Mouse (Mus musculus) limb, embryonic 13.5 days (tissue): ENCODE measurements around the gene Mical2. TPM values are rescaled to one million over a fixed set of nuclear protein-coding genes. Genes with fewer than 3 reads are reported as not detected.

ENCODE experiments used
- ATAC-seq: fragments of 200-750 bp; cut with Nextera tagmentation; 2 replicates; pipeline ENCODE4 v1.8.0; 2017; ENCODE audit warnings: low read depth, moderate number of reproducible peaks, moderate TSS enrichment; ENCODE audit not compliant: low FRiP score
- H3K27ac ChIP-seq: fragments of 300-500 bp; sonication (generic); 2 replicates; pipeline ENCODE4 v1.5.1; 2015; ENCODE audit warnings: inconsistent platforms, mild to moderate bottlenecking, moderate library complexity
- H3K27me3 ChIP-seq: fragments of 300-500 bp; sonication (generic); 2 replicates; pipeline ENCODE4 v1.6.1; 2015; ENCODE audit warnings: mild to moderate bottlenecking, inconsistent platforms
- H3K36me3 ChIP-seq: fragments of 300-500 bp; sonication (generic); 2 replicates; pipeline ENCODE4 v1.6.1; 2015; ENCODE audit warnings: inconsistent platforms, mild to moderate bottlenecking, moderate library complexity
- H3K4me1 ChIP-seq: fragments of 300-500 bp; sonication (generic); 2 replicates; pipeline ENCODE4 v1.6.1; 2015; ENCODE audit warnings: inconsistent platforms
- H3K4me2 ChIP-seq: fragments of 300-500 bp; sonication (generic); replicated peaks from 2 replicates; pipeline ENCODE4 v1.6.1; 2015; ENCODE audit warnings: inconsistent platforms, mild to moderate bottlenecking, moderate library complexity
- H3K4me3 ChIP-seq: fragments of 300-500 bp; sonication (generic); 2 replicates; pipeline ENCODE4 v1.5.1; 2015; ENCODE audit warnings: moderate library complexity, mild to moderate bottlenecking, inconsistent platforms
- H3K9ac ChIP-seq: fragments of 300-500 bp; sonication (generic); 2 replicates; pipeline ENCODE4 v1.6.1; 2015; ENCODE audit warnings: mild to moderate bottlenecking, inconsistent platforms
- H3K9me3 ChIP-seq: fragments of 300-500 bp; sonication (generic); 2 replicates; pipeline ENCODE4 v1.6.1; 2016; ENCODE audit warnings: inconsistent platforms
- WGBS: fragments of 180-500 bp; shearing (Covaris S2); methylation state at CpG from one replicate; pipeline ENCODE4 v1.1.7; 2015; 5-methylcytosine and 5-hydroxymethylcytosine counted together
- polyA plus RNA-seq: library from polyadenylated mRNA; unstranded; fragments of >200 nt; fragmentation: Nextera tagmentation; extraction: Ambion mirVana; gene quantifications from 2 replicates; pipeline ENCODE4 v1.2.1, GENCODE M21; 2015

Gene Mical2
- polyA plus RNA-seq, 1 experiment from 2014 or later: 2.3 TPM

DNA sequence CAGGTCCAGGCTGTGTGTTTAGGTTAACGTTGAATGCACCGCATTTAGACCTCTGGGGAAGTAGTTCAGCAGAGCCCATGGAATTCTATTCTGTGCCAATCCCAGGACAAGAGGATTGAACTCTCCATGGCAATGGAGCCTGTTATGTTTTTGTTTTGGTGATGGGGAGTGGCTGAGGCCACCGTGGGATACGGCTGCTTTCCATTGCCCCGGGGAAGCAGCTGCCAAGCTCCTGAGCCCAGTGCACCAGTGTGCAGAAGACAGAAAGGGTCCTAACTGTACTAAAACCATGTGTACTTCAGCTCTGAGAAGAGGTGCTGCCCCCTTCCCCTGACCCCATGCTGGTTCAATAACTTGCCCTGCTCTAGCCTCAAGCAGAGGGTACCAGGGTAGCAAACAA is 47.0 kb downstream of the Mical2 start:
- Histone ChIP-seq H3K9me3 (no peaks in the 10 kb centered on the region), H3K4me2 (no peak overlapping the region), H3K27me3 (0 out of 2 replicates have a peak, but pooled peaks cover 4% of the 10 kb centered on the region), H3K9ac (no peak overlapping the region), H3K4me1 (peaks cover 49% of the 10 kb centered on the region), H3K36me3 (no peaks in the 10 kb centered on the region), H3K27ac (no peak overlapping the region), H3K4me3 (no peak overlapping the region)
- no peak for ATAC-seq
- WGBS: 54% methylated on average over 5 of the region's 5 CpGs

DNA sequence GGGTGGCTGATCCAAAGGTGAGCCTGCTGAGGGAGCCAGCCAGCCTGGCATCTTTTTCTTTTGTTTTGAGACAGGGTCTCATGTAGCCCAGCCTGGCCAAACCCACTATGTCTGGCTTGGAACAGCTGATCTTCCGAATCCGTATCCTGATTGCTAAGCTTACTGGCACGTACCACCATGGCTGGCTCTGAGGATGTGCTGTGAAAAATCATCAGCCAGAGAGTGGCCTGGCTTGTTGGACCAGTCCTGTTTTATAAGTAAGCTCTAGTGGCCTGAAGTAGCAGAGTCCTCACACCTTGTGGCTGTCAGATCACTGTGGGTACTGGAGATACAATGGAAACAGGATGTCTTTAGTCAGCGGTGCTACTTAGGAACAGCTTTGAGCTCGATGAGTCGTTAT is 47.8 kb downstream of the Mical2 start:
- no peak overlapping the region for H3K27ac ChIP-seq
- 65% methylated on average over 6 of the region's 6 CpGs for WGBS
- H3K4me2 ChIP-seq: no peak overlapping the region
- 0 out of 2 replicates have a peak, but pooled peaks cover 4% of the 10 kb centered on the region for H3K27me3 ChIP-seq
- no peak overlapping the region for H3K4me3 ChIP-seq
- H3K4me1 ChIP-seq: peaks cover 53% of the 10 kb centered on the region
- H3K9ac ChIP-seq: no peak overlapping the region
- ATAC-seq: no peak
- no peaks in the 10 kb centered on the region for H3K9me3 ChIP-seq
- no peaks in the 10 kb centered on the region for H3K36me3 ChIP-seq

DNA sequence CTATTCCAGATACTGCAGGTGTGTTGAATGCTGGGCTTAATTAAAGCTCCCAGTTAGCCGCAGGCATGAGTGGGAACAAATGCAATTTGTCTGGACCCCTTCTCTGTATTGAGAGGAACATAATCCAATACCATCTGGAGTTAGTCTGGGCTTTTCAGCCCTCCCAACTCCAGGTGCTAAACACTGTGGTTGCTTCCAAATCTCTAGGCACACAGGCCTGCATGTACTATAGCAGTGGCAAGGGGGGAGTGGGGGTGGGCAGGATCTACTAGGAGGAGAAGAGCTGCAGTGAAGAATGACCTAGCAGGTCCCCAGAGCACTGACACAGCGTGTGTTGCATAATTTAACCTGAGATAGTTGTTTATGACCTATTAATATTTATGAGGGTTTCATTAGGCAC is 49.0 kb downstream of the Mical2 start:
- Histone ChIP-seq H3K4me3 (no peak overlapping the region), H3K27ac (no peak overlapping the region), H3K36me3 (no peaks in the 10 kb centered on the region), H3K9ac (no peak overlapping the region), H3K27me3 (0 out of 2 replicates have a peak, but pooled peaks cover 4% of the 10 kb centered on the region), H3K9me3 (no peaks in the 10 kb centered on the region), H3K4me1 (peaks cover 56% of the 10 kb centered on the region), H3K4me2 (no peak overlapping the region)
- 17% methylated on average over 2 of the region's 2 CpGs for WGBS
- peak; percentile 68 for ATAC-seq

DNA sequence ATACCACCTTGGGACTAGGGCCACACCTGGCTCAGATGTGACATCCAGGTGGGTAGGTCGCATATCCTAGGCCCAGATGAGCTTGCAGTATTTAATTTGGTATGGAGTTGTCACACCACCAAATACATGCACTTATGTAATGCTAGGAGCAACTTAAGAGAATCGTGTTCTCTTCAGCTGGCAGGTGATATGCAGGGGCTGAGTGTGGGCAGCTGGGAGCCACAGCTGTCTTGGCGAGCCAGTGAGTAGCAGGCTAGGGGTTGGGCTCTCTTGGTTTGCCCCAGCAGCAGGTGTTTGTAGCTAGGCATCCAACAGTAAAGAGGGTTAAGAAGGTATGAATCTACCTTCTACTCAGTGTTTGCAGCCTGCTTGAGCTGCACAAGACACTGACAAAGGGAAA is 49.4 kb downstream of the Mical2 start:
- Histone ChIP-seq H3K9ac (no peak overlapping the region), H3K27ac (no peak overlapping the region), H3K27me3 (0 out of 2 replicates have a peak, but pooled peaks cover 4% of the 10 kb centered on the region), H3K4me1 (peaks cover 56% of the 10 kb centered on the region), H3K36me3 (no peaks in the 10 kb centered on the region), H3K4me2 (no peak overlapping the region), H3K4me3 (no peak overlapping the region), H3K9me3 (no peaks in the 10 kb centered on the region)
- ATAC-seq: no peak
- 43% methylated on average over 3 of the region's 3 CpGs for WGBS

DNA sequence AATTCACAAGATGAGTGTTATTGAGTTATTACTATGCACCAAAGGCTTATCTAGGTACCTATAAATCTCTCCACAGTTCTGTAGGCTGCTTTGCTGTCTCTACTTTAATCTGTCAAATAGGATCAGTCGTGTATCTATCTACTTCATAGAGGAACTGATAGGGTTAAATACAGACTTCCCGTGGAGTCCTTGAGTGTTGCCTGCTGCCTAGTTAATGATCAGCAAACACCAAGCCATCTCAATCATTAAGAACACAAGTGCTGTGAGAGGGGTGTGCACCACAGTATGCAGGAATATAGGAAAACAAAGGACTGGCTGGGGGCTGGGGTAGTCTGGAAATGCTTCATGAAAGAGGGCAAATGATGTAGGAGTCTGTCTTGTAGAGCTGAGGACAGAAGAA is 50.2 kb downstream of the Mical2 start:
- peaks cover 52% of the 10 kb centered on the region for H3K4me1 ChIP-seq
- no peak overlapping the region for H3K4me2 ChIP-seq
- no peaks in the 10 kb centered on the region for H3K36me3 ChIP-seq
- H3K4me3 ChIP-seq: no peak overlapping the region
- no peak overlapping the region for H3K27ac ChIP-seq
- H3K9ac ChIP-seq: no peak overlapping the region
- 0 out of 2 replicates have a peak, but pooled peaks cover 4% of the 10 kb centered on the region for H3K27me3 ChIP-seq
- 30% methylated on average over 2 of the region's 2 CpGs for WGBS
- no peak for ATAC-seq
- no peaks in the 10 kb centered on the region for H3K9me3 ChIP-seq

DNA sequence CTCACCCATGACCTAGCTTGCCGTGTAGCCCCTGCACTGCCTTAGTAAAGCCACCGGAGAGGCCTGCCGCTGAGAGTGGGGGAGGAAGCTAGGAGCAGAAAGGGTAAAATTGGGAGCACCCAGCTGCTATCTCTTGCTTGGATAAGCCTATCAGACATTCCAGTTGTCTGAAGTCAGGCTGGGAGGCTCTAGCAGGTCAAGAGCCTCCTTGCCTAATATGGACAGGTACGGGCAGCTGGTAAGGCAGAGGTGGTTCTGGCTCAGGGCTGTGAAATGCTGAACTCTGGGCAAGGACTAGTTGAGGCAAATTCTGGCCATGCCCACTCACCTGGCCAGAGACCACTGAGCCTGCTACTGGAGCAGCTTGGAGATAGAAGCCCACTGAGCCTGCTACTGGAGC is 51.2 kb downstream of the Mical2 start:
- Histone ChIP-seq H3K9me3 (no peaks in the 10 kb centered on the region), H3K36me3 (no peaks in the 10 kb centered on the region), H3K27me3 (0 out of 2 replicates have a peak, but pooled peaks cover 4% of the 10 kb centered on the region), H3K4me1 (peaks cover 47% of the 10 kb centered on the region), H3K9ac (no peak overlapping the region), H3K27ac (no peak overlapping the region), H3K4me2 (no peak overlapping the region), H3K4me3 (no peak overlapping the region)
- 85% methylated on average over 4 of the region's 4 CpGs for WGBS
- ATAC-seq: no peak

DNA sequence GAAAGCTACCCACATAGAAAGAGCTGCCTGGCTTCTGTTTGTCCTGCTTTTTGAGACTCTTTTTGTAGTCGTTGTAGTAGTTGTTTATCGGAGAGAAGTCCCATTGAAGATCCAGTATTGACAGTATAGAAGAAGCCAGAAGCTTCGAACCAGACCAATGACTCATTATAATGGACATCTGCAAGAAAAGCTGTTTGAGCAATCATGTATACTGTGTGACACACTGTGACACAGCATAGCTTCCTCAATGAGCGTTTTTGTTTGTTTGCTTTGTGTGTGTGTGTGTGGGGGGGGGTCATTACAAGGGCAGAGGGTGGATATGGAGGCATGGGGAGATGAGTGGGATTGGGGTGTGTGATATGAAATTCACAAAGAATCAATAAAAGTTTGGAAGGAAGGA is 53.0 kb downstream of the Mical2 start:
- H3K4me2 ChIP-seq: no peak overlapping the region
- WGBS: 77% methylated on average over 4 of the region's 4 CpGs
- no peak overlapping the region for H3K9ac ChIP-seq
- no peaks in the 10 kb centered on the region for H3K36me3 ChIP-seq
- H3K27ac ChIP-seq: no peak overlapping the region
- H3K9me3 ChIP-seq: no peaks in the 10 kb centered on the region
- 0 out of 2 replicates have a peak, but pooled peaks cover 4% of the 10 kb centered on the region for H3K27me3 ChIP-seq
- ATAC-seq: no peak
- no peak overlapping the region for H3K4me3 ChIP-seq
- peaks cover 33% of the 10 kb centered on the region for H3K4me1 ChIP-seq

DNA sequence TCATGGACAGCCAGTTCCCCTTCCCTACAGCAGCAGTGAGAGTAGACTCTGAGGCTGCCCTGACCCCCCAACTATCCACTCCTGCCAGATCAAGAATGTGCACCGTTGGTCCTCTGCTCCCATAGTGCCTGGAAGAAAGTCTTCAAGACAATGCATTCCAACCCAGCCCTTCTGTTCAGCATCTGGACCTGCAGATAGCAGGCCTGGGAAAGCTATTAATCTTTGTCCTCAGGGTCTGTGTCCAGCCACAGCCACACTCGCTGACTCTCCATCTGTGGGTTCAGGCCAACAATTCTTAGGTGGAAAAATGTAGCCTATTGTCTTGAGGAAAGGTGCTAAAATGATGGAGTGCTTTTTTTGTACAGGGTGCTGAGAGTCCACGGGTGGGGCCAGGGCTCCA is 54.8 kb downstream of the Mical2 start:
- no peaks in the 10 kb centered on the region for H3K9me3 ChIP-seq
- 0 out of 2 replicates have a peak, but pooled peaks cover 4% of the 10 kb centered on the region for H3K27me3 ChIP-seq
- H3K4me2 ChIP-seq: no peak overlapping the region
- H3K27ac ChIP-seq: no peak overlapping the region
- no peaks in the 10 kb centered on the region for H3K36me3 ChIP-seq
- H3K4me3 ChIP-seq: no peak overlapping the region
- WGBS: 33% methylated on average over 3 of the region's 3 CpGs
- peaks cover 14% of the 10 kb centered on the region; the same call in 1 of the 2 replicates for H3K4me1 ChIP-seq
- H3K9ac ChIP-seq: no peak overlapping the region
- no peak for ATAC-seq

DNA sequence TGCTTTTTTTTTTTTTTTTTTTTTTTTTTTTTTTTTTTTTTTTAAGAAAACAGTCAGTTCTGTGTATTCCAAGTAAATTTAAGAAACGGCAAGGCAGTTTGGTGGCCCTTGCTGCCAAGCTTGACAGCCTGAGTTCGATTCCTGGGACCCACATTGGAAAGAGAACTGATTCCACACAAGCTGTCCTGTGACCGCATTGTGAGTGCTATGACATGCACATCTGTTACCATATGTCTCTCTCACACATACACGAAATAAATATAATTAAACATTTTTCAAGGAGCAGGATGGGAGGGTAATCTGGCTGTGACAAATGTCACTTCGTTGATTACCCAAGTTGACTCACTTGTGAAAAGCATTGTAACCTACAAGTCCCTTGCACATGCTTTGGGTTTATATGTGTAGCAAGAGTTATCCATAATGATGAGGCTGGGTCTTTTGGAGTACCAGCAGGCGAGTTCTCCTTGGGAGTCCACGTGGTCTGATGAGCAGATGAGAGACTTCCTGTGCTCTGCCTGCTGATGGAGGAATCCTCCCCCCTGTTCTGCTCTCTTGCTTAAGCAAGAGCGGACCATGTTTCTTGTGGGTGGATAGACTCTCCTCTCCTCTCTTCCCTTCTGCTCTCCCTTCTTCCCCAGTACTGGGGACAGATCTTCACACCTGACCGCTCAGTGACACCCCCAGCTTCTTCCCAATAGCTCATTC is 58.1 kb downstream of the Mical2 start:
- Histone ChIP-seq H3K36me3 (no peaks in the 10 kb centered on the region), H3K4me3 (no peak overlapping the region), H3K9ac (no peak overlapping the region), H3K4me2 (no peak overlapping the region), H3K4me1 (peaks cover 9% of the 10 kb centered on the region), H3K27me3 (no peaks in the 10 kb centered on the region), H3K27ac (no peak overlapping the region), H3K9me3 (no peaks in the 10 kb centered on the region)
- 83% methylated on average over 9 of the region's 9 CpGs for WGBS
- no peak for ATAC-seq

DNA sequence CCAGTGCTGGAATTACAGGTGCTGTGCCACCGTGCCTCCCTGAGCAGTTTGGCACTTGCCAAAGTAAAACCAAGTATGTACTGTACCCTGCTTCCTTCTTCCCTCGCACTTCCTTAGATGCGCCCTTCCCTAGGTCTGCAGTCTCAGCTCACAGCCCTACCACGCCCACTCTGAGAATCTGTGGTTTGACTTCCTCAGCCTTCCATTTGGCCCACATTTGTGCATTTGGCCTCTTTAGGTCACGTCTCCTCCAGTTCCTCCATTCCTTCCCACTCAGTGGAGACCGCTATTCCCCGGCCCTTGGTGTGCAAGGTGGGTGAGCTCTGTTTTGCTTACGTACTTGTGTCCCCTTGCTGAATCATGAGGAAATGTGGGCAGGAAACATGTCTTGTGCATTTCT is 59.9 kb downstream of the Mical2 start:
- Histone ChIP-seq H3K9me3 (no peaks in the 10 kb centered on the region), H3K27ac (no peak overlapping the region), H3K36me3 (no peaks in the 10 kb centered on the region), H3K27me3 (no peaks in the 10 kb centered on the region), H3K4me1 (peaks cover 23% of the 10 kb centered on the region), H3K4me2 (no peak overlapping the region), H3K4me3 (no peak overlapping the region), H3K9ac (no peak overlapping the region)
- no peak for ATAC-seq
- WGBS: 82% methylated on average over 8 of the region's 8 CpGs

DNA sequence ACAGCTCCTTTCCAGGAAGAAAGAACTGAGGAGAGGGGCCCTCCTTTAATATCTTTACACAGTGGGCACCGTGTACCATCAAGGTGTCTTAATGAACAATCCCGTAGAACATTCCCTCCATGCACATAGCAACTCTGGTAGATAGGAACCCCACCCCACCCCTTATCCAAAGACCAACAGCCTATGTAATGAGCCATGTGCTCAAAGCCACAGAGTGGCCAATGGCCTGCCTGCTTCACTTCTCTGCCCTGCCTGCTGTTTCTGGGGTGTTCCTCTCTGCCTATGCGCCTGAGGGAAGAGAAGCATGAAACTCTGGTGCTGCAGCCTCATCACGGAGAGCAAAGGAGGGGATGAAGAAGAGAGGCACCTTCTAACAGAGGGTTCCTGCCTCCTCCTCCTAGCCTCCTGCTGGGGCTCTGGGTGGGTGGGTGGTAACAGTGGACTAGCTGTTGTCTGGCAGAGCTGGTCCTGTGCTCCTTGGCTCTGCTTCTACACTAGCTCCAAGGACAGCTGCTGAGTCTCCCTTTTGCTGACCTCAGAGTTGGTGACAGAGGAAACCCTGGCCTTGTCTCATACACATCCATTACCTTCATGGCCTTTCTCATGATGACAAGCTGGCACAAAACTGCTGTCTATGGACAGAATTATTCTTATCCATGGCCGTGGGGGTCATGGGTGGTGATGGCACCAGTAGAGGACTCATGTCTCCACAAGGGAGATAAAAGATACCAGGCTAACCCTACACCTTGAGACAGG is 62.9 kb downstream of the Mical2 start:
- H3K27me3 ChIP-seq: no peaks in the 10 kb centered on the region
- ATAC-seq: no peak
- no peaks in the 10 kb centered on the region for H3K9me3 ChIP-seq
- no peak overlapping the region for H3K27ac ChIP-seq
- H3K4me1 ChIP-seq: peaks cover 23% of the 10 kb centered on the region
- 92% methylated on average over 5 of the region's 5 CpGs for WGBS
- H3K4me3 ChIP-seq: no peak overlapping the region
- H3K36me3 ChIP-seq: no peaks in the 10 kb centered on the region
- no peak overlapping the region for H3K9ac ChIP-seq
- H3K4me2 ChIP-seq: no peak overlapping the region

DNA sequence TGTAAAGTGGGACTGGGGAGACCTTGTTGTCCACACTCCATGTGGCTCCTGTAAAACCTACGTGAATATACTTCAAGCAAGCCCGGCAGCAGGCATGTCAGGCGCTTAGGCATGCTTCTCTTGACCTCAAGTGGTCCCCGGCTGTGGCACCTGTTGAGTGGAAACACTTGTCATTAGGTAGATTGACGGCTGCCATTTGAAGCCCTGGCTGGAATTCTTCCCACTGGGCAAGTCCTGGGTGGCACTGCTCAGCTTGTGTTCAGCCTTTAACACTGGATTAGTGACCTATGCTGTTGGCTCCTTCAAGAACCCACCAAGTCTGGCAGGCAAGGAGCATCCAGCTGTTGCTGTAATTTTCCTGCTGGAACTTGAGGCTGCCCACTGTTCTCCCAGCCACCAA is 63.9 kb downstream of the Mical2 start:
- Histone ChIP-seq H3K4me1 (peaks cover 23% of the 10 kb centered on the region), H3K27ac (no peak overlapping the region), H3K4me2 (no peak overlapping the region), H3K4me3 (no peak overlapping the region), H3K9me3 (no peaks in the 10 kb centered on the region), H3K36me3 (no peaks in the 10 kb centered on the region), H3K9ac (no peak overlapping the region), H3K27me3 (no peaks in the 10 kb centered on the region)
- 59% methylated on average over 5 of the region's 5 CpGs for WGBS
- no peak for ATAC-seq
